Mouse (Mus musculus) kidney, embryonic 15.5 days (tissue): ENCODE measurements around the gene Sema4g. TPM values are rescaled to one million over a fixed set of nuclear protein-coding genes. Genes with fewer than 3 reads are reported as not detected.

Experiments used
- ATAC-seq: fragments of 200-750 bp; cut with Nextera tagmentation; replicated peaks from 2 replicates; pipeline ENCODE4 v1.8.0; 2017; ENCODE audit warnings: moderate TSS enrichment; ENCODE audit not compliant: low FRiP score
- H3K27ac ChIP-seq: fragments of 300-500 bp; sonication (generic); 2 replicates; pipeline ENCODE4 v1.5.1; 2015; ENCODE audit warnings: mild to moderate bottlenecking, inconsistent platforms
- H3K27me3 ChIP-seq: fragments of 300-500 bp; sonication (generic); 2 replicates; pipeline ENCODE4 v1.6.1; 2015; ENCODE audit warnings: inconsistent platforms
- H3K36me3 ChIP-seq: fragments of 300-500 bp; sonication (generic); 2 replicates; pipeline ENCODE4 v1.6.1; 2015; ENCODE audit warnings: inconsistent platforms
- H3K4me1 ChIP-seq: fragments of 300-500 bp; sonication (generic); 2 replicates; pipeline ENCODE4 v1.6.1; 2015; ENCODE audit warnings: inconsistent platforms
- H3K4me2 ChIP-seq: fragments of 300-500 bp; sonication (generic); 2 replicates; pipeline ENCODE4 v1.6.1; 2015; ENCODE audit warnings: moderate library complexity, mild to moderate bottlenecking, inconsistent platforms
- H3K4me3 ChIP-seq: fragments of 300-500 bp; sonication (generic); replicated peaks from 2 replicates; pipeline ENCODE4 v1.5.1; 2015; ENCODE audit warnings: mild to moderate bottlenecking, inconsistent platforms
- H3K9ac ChIP-seq: fragments of 300-500 bp; sonication (generic); 2 replicates; pipeline ENCODE4 v1.6.1; 2015; ENCODE audit warnings: mild to moderate bottlenecking, inconsistent platforms
- H3K9me3 ChIP-seq: fragments of 300-500 bp; sonication (generic); replicated peaks from 2 replicates; pipeline ENCODE4 v1.6.1; 2016; ENCODE audit warnings: inconsistent platforms
- WGBS: fragments of 180-500 bp; shearing (Covaris S2); methylation state at CpG from one replicate; pipeline ENCODE4 v1.1.7; 2015; ENCODE audit warnings: mixed read lengths; 5-methylcytosine and 5-hydroxymethylcytosine counted together
- polyA plus RNA-seq: library from polyadenylated mRNA; unstranded; fragments of >200 nt; fragmentation: Nextera tagmentation; extraction: Ambion mirVana; gene quantifications from 2 replicates; pipeline ENCODE4 v1.2.1, GENCODE M21; 2015

Gene Sema4g
- polyA plus RNA-seq, 1 experiment from 2014 or later: 6.5 TPM

- Histone ChIP-seq H3K4me2 (no peak overlapping the region), H3K4me1 (peaks cover 52% of the 10 kb centered on the region), H3K9ac (no peak overlapping the region), H3K27ac (no peak overlapping the region), H3K4me3 (no peak overlapping the region), H3K27me3 (no peaks in the 10 kb centered on the region), H3K9me3 (no peaks in the 10 kb centered on the region), H3K36me3 (peaks cover 5% of the 10 kb centered on the region)
- WGBS: 64% methylated on average over 6 of the region's 6 CpGs
- no peak for ATAC-seq
Observed at GRCm38 (mm10) chr19:44987851-44988250, 1.1 kb upstream of the Sema4g start.

GRCm38 (mm10) chr19:44988321-44988720 is 580 bp upstream of the Sema4g start:
- Histone ChIP-seq H3K9me3 (no peaks in the 10 kb centered on the region), H3K4me3 (peak overlapping the region; percentile 56), H3K27ac (0 out of 2 replicates have a peak overlapping the region, but pooled peaks have one; percentile 19), H3K9ac (peak overlapping the region; percentile 60), H3K4me2 (peak overlapping the region; percentile 93), H3K4me1 (peaks cover 52% of the 10 kb centered on the region), H3K27me3 (no peaks in the 10 kb centered on the region), H3K36me3 (peaks cover 2% of the 10 kb centered on the region; the same call in 1 of the 2 replicates)
- WGBS: 20% methylated on average over 9 of the region's 9 CpGs
- no peak for ATAC-seq

DNA sequence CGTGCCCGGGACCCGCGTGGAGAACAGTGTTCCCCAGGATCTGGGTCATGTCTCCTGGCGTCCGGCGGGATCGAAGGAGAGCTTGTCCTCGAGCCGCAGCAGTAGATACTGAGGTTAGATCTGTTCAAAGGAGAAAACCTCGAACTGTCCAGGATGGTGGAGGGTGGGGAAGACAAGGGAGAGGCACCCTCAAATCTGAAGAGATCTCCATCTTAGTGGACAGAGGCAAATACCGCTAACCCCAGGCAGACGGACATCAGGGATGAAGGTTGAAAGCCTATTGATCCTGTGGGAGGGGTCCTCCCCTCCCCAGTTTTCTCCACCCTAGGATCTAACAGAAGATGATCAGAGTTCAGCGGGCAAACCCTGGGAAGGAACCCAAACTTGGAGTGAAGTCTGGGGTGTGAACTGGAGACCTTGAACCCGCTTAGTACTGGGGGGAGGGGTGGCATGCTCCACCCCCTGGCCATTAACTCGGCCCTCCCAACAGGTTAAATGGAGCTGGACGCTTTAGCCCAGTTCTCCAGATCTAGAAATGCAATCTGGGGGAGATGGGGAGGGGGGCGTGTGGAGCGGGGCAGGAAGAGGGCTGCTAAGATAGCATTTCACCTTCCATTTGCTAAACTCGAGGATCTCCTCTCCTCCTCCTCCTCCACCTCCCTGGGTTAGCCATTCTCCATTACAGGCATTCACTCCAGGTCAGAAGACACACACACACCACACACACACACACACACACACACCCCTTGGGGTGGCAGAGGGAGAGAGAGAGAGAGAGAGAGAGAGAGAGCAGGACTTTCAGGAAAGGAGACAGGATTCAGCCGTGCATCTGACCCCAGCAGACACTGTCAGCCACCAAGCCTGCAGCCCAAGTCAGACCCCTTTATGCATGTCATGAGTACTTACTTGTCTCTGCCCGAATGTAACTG is 930 bp downstream of the Sema4g start:
- Histone ChIP-seq H3K4me3 (peak overlapping the region; percentile 56), H3K4me2 (peak overlapping the region; percentile 93), H3K27me3 (no peaks in the 10 kb centered on the region), H3K9me3 (no peaks in the 10 kb centered on the region), H3K27ac (peak overlapping the region; percentile 45), H3K4me1 (peaks cover 51% of the 10 kb centered on the region), H3K36me3 (no peaks in the 10 kb centered on the region), H3K9ac (peak overlapping the region; percentile 60)
- ATAC-seq: peak; percentile 26; the same call in 1 of the 2 replicates
- WGBS: 5% methylated on average over 22 of the region's 22 CpGs

DNA sequence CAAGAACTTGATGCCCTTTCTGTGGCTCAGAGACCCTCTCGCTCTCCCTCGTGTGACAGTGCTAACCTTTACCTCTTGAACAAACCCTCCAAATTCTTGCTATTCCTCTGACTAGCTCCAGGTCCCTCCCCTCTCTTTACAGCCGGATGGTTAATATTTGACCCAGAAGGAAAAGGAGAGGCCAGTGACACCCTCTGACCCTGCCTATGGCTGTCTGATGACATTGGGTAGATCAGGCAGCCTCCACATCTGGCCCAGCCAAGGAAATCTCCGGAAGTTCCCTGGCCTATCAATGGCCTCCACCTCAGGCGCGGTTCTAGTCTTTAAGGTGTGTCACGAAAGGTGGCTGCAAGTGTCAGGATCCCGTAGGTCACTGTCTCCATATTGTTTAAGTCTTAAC is 2.1 kb downstream of the Sema4g start:
- WGBS: 71% methylated on average over 8 of the region's 8 CpGs
- Histone ChIP-seq H3K36me3 (no peaks in the 10 kb centered on the region), H3K27ac (peak overlapping the region; percentile 45), H3K9ac (no peak overlapping the region), H3K27me3 (no peaks in the 10 kb centered on the region), H3K4me3 (0 out of 2 replicates have a peak overlapping the region, but pooled peaks have one; percentile 56), H3K4me2 (peak overlapping the region; percentile 93), H3K4me1 (peaks cover 43% of the 10 kb centered on the region), H3K9me3 (no peaks in the 10 kb centered on the region)
- ATAC-seq: no peak

DNA sequence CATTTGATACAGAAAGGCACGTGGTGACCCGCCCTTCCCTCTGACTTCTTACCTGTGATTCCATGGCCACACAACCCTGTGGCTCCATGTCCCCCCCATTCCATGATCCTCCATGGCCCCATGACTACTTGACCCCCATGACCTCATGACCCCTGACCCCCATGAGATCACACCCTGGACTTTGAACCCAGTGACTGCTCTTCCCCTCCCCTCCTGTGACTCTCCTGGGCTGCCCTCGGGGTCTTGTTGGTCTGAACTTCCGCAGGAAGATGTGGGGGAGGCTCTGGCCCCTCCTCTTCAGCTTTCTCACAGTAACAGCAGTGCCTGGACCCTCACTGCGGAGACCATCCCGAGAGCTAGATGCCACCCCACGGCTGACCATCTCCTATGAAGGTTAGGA is 3.3 kb downstream of the Sema4g start:
- Histone ChIP-seq H3K9me3 (no peaks in the 10 kb centered on the region), H3K36me3 (peaks cover 1% of the 10 kb centered on the region; the same call in 1 of the 2 replicates), H3K4me2 (no peak overlapping the region), H3K27me3 (no peaks in the 10 kb centered on the region), H3K4me1 (peaks cover 46% of the 10 kb centered on the region), H3K4me3 (no peak overlapping the region), H3K9ac (no peak overlapping the region), H3K27ac (no peak overlapping the region)
- 29% methylated on average over 7 of the region's 7 CpGs for WGBS
- ATAC-seq: no peak

- WGBS: 58% methylated on average over 7 of the region's 7 CpGs
Observed at GRCm38 (mm10) chr19:44992712-44993111, 3.8 kb downstream of the Sema4g start.

DNA sequence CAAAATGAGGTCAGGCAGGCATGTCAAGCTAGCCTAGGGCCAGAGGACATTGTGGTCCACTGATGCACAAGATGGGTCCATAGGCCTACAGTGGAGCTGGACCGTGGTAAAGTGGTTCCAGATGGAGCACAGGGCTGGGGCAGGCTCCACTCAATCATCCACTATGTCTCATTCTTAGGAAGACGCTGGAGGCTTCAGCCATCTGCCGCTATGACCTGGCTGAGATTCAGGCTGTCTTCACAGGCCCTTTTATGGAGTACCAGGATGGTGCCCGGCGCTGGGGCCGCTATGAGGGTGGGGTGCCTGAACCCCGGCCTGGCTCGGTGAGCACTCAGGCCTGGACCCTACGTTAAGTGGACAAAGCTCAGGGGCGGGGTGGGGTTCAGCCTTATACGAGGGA is 8.9 kb downstream of the Sema4g start:
- Histone ChIP-seq H3K9me3 (no peaks in the 10 kb centered on the region), H3K27ac (no peak overlapping the region), H3K36me3 (peaks cover 45% of the 10 kb centered on the region), H3K4me2 (no peak overlapping the region), H3K4me3 (no peak overlapping the region), H3K9ac (no peak overlapping the region), H3K4me1 (peaks cover 3% of the 10 kb centered on the region; the same call in 1 of the 2 replicates), H3K27me3 (no peaks in the 10 kb centered on the region)
- 84% methylated on average over 11 of the region's 11 CpGs for WGBS
- ATAC-seq: no peak

More at GRCm38 (mm10) chr19:44992712-44993111, 3.8 kb downstream of the Sema4g start:
- Histone ChIP-seq H3K4me1 (peaks cover 47% of the 10 kb centered on the region), H3K4me2 (no peak overlapping the region), H3K27ac (no peak overlapping the region), H3K36me3 (peaks cover 6% of the 10 kb centered on the region; the same call in 1 of the 2 replicates), H3K27me3 (no peaks in the 10 kb centered on the region), H3K9ac (no peak overlapping the region), H3K4me3 (no peak overlapping the region), H3K9me3 (no peaks in the 10 kb centered on the region)
- ATAC-seq: no peak

DNA sequence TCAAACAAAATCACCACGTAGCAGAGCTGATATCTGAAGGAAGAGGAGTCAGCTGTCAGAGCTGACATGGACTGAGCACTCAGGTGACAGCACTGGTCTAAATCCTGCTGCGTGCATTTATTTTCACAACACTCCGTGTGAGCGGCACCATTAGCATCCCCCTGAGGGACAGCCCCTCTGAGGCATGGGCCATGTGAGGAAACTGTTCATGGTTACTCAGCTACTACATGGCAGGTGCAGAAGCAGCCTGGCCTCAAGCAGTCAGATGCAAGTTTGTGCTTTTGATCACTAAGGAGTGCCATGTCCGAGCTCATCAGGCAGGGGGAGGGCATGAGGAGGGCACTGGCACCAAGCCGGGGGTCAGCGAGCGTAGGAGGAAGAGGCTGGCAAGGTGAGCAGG is 10.7 kb downstream of the Sema4g start:
- H3K9ac ChIP-seq: no peak overlapping the region
- no peak overlapping the region for H3K4me3 ChIP-seq
- no peak overlapping the region for H3K27ac ChIP-seq
- peaks cover 13% of the 10 kb centered on the region; the same call in 1 of the 2 replicates for H3K4me1 ChIP-seq
- H3K36me3 ChIP-seq: peaks cover 63% of the 10 kb centered on the region
- H3K27me3 ChIP-seq: no peaks in the 10 kb centered on the region
- no peaks in the 10 kb centered on the region for H3K9me3 ChIP-seq
- H3K4me2 ChIP-seq: no peak overlapping the region
- no peak for ATAC-seq
- 86% methylated on average over 8 of the region's 8 CpGs for WGBS

DNA sequence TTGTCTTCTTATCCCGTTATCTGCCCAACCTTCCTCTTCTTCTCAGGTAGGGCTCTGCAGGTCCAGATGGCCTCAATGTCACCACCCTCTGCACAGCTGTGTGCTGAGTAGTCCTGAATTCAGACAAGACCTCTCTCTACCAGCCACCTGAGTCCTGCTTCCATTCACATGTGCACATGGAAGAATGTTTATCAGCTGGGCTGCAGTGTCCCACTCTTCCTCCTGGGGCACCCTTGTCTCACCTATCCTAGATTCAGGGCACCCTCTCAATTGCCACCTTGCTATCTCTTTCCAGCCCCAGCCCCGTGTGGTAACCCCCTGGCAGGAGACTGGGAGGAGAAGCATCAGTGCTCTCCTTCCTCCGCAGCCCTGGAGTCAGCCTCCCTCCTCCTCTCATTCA is 13.4 kb downstream of the Sema4g start:
- ATAC-seq: no peak
- Histone ChIP-seq H3K36me3 (peaks cover 66% of the 10 kb centered on the region), H3K27me3 (no peaks in the 10 kb centered on the region), H3K4me3 (no peak overlapping the region), H3K9me3 (no peaks in the 10 kb centered on the region), H3K4me1 (peaks cover 28% of the 10 kb centered on the region), H3K4me2 (no peak overlapping the region), H3K9ac (no peak overlapping the region), H3K27ac (no peak overlapping the region)
- 60% methylated on average over 3 of the region's 3 CpGs for WGBS

- H3K4me3 ChIP-seq: no peak overlapping the region
- H3K4me2 ChIP-seq: no peak overlapping the region
- no peak overlapping the region for H3K27ac ChIP-seq
- H3K27me3 ChIP-seq: no peaks in the 10 kb centered on the region
- WGBS: 80% methylated on average over 7 of the region's 7 CpGs
- no peaks in the 10 kb centered on the region for H3K9me3 ChIP-seq
- H3K4me1 ChIP-seq: peaks cover 42% of the 10 kb centered on the region
- ATAC-seq: no peak
- peaks cover 66% of the 10 kb centered on the region for H3K36me3 ChIP-seq
- no peak overlapping the region for H3K9ac ChIP-seq
Observed at GRCm38 (mm10) chr19:45003740-45004516, 15.0 kb downstream of the Sema4g start.

DNA sequence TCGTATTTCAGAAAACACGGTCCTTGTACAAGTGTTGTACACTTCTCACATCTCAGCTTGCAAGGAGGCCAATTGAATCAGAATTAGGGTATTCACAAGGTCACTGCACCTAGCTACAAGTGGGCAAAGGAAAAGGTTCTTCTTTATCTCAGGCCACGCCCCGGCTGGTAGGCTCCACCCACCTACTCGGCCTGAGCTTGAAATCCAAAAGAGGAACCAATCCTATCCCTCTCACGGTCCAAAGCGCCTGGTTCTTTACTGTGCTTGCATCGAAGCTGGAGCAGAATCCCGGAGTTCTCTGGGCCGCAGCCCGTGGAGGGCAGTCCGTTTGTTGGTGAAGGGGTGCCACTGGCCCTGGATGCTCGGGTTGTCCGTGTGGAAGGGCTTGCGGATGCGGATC is 16.5 kb downstream of the Sema4g start, which contains the start of gene Twnk:
Twnk (plus strand) TSS at position 220 of the 400 bp plus-strand sequence.
- peak within 1 kb of the TSS; percentile 89 for H3K4me2 ChIP-seq
- H3K4me3 ChIP-seq: peak within 1 kb of the TSS; percentile 89
- no peaks in the 10 kb centered on the region for H3K27me3 ChIP-seq
- 10% methylated on average over 16 of the region's 16 CpGs for WGBS
- peak within 1 kb of the TSS; percentile 71 for H3K9ac ChIP-seq
- peaks cover 69% of the 10 kb centered on the region for H3K36me3 ChIP-seq
- H3K27ac ChIP-seq: peak within 1 kb of the TSS; percentile 83
- H3K4me1 ChIP-seq: peaks cover 45% of the 10 kb centered on the region
- no peaks in the 10 kb centered on the region for H3K9me3 ChIP-seq
- peak; percentile 18; the same call in 1 of the 2 replicates for ATAC-seq
